ENCODE assay signal across 32 mouse cellular contexts in the genomic region with DNA sequence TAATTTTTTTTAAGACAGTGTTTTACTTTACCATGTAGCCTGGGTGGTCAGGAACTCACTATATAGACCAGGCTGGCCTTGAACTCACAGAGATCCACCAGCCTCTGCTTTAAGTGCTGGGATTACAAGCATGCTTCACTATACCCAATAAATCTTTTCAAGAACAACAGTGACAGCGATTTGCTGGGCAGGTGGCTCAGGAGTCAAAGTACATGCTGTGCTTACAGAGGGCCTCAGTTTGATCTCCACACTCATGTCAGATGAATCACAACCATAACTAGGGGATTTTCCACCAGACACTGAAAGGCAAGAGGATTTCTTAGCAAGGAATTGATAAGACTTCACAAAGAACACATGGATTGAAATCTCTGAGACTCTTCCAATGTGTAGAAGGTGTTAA.
"Had no signal": no experiment of that assay in that cellular context is flagged by ENCODE, and none has a peak within 500 bp of the region (broad histone marks: within the 10 kb centered on the region; RNA-seq: fewer than 3 reads in every experiment).

No protein-coding gene starts in this region.

- H3K9ac ChIP-seq: limb, embryonic 12.5 days; limb, embryonic 13.5 days; limb, embryonic 15.5 days; liver, embryonic 12.5 days; liver, embryonic 13.5 days; liver, embryonic 14.5 days; liver, embryonic 15.5 days; liver, postnatal 0 days; lung, embryonic 14.5 days; lung, embryonic 15.5 days; midbrain, embryonic 12.5 days; midbrain, embryonic 13.5 days; midbrain, embryonic 15.5 days; neural tube, embryonic 12.5 days; neural tube, embryonic 13.5 days had no signal

- H3K27me3 ChIP-seq: limb, embryonic 12.5 days; limb, embryonic 13.5 days; limb, embryonic 15.5 days; liver, embryonic 12.5 days; liver, embryonic 13.5 days; liver, embryonic 15.5 days; lung, embryonic 15.5 days; megakaryocyte, embryonic 14.5 days; midbrain, embryonic 12.5 days; midbrain, embryonic 13.5 days; midbrain, embryonic 15.5 days; neural tube, embryonic 12.5 days; neural tube, embryonic 13.5 days had no signal

- H3K4me2 ChIP-seq: limb, embryonic 12.5 days; limb, embryonic 13.5 days; limb, embryonic 15.5 days; liver, embryonic 11.5 days; liver, embryonic 12.5 days; liver, embryonic 13.5 days; liver, embryonic 15.5 days; lung, embryonic 14.5 days; lung, embryonic 15.5 days; midbrain, embryonic 11.5 days; midbrain, embryonic 12.5 days; midbrain, embryonic 13.5 days; midbrain, embryonic 15.5 days; neural tube, embryonic 12.5 days; neural tube, embryonic 13.5 days had no signal

- H3K4me1 ChIP-seq: limb, embryonic 10.5 days; limb, embryonic 12.5 days; limb, embryonic 13.5 days; limb, embryonic 15.5 days; liver, embryonic 12.5 days; liver, embryonic 13.5 days; liver, embryonic 15.5 days; lung, embryonic 15.5 days; midbrain, embryonic 10.5 days; midbrain, embryonic 12.5 days; midbrain, embryonic 13.5 days; midbrain, embryonic 15.5 days; neural tube, embryonic 12.5 days; neural tube, embryonic 13.5 days had no signal

- H3K4me3 ChIP-seq: limb, embryonic 10.5 days; limb, embryonic 12.5 days; limb, embryonic 13.5 days; limb, embryonic 15.5 days; liver, embryonic 12.5 days; liver, embryonic 13.5 days; liver, embryonic 15.5 days; lung, embryonic 15.5 days; megakaryocyte, embryonic 14.5 days; midbrain, embryonic 10.5 days; midbrain, embryonic 12.5 days; midbrain, embryonic 13.5 days; midbrain, embryonic 15.5 days; myocyte; neural tube, embryonic 12.5 days; neural tube, embryonic 13.5 days had no signal

- H3K9me3 ChIP-seq: limb, embryonic 10.5 days; limb, embryonic 12.5 days; limb, embryonic 13.5 days; limb, embryonic 15.5 days; liver, embryonic 12.5 days; liver, embryonic 13.5 days; liver, embryonic 15.5 days; lung, embryonic 15.5 days; midbrain, embryonic 10.5 days; midbrain, embryonic 12.5 days; midbrain, embryonic 13.5 days; midbrain, embryonic 15.5 days; neural tube, embryonic 12.5 days; neural tube, embryonic 13.5 days had no signal

- H3K27ac ChIP-seq: limb, embryonic 10.5 days; limb, embryonic 12.5 days; limb, embryonic 13.5 days; limb, embryonic 15.5 days; liver, embryonic 12.5 days; liver, embryonic 13.5 days; liver, embryonic 14.5 days; liver, embryonic 15.5 days; lung, embryonic 15.5 days; macrophage; midbrain, embryonic 10.5 days; midbrain, embryonic 12.5 days; midbrain, embryonic 13.5 days; midbrain, embryonic 15.5 days; neural tube, embryonic 12.5 days; neural tube, embryonic 13.5 days had no signal

- ATAC-seq: liver, embryonic 12.5 days; liver, postnatal 0 days; lung, postnatal 0 days; midbrain, embryonic 13.5 days; midbrain, embryonic 15.5 days; midbrain, embryonic 16.5 days had no signal

- DNase-seq: left cerebral cortex, postnatal 4 days; liver, embryonic 13.5 days; liver, postnatal 0 days; lung, adult 18-20 months; lung, adult 2 months; lung, embryonic 14.5 days; lung, postnatal 10 days; lung, postnatal 14 days; lung, postnatal 36 days; lung, postnatal 4 days; midbrain, embryonic 14.5 days had no signal
